Mouse (Mus musculus) hindbrain, embryonic 15.5 days (tissue): Measurements from ENCODE around the gene Vps13d. TPM values are rescaled to one million over a fixed set of nuclear protein-coding genes. Genes with fewer than 3 reads are reported as not detected.

Source experiments
- ATAC-seq: fragments of 200-750 bp; cut with Nextera tagmentation; 2 replicates; pipeline ENCODE4 v1.8.0; 2017; ENCODE audit warnings: low read depth, moderate number of reproducible peaks, moderate TSS enrichment; ENCODE audit not compliant: low FRiP score
- H3K27ac ChIP-seq: fragments of 300-500 bp; sonication (generic); replicated peaks from 2 replicates; pipeline ENCODE4 v1.5.1; 2015; ENCODE audit warnings: mild to moderate bottlenecking, inconsistent platforms
- H3K27me3 ChIP-seq: fragments of 300-500 bp; sonication (generic); 2 replicates; pipeline ENCODE4 v1.6.1; 2015; ENCODE audit warnings: control low read depth, inconsistent platforms
- H3K36me3 ChIP-seq: fragments of 300-500 bp; sonication (generic); 2 replicates; pipeline ENCODE4 v1.6.1; 2015; ENCODE audit warnings: control low read depth, inconsistent platforms
- H3K4me1 ChIP-seq: fragments of 300-500 bp; sonication (generic); replicated peaks from 2 replicates; pipeline ENCODE4 v1.6.1; 2015; ENCODE audit warnings: control low read depth, inconsistent platforms
- H3K4me2 ChIP-seq: fragments of 300-500 bp; sonication (generic); 2 replicates; pipeline ENCODE4 v1.6.1; 2015; ENCODE audit warnings: moderate library complexity, mild to moderate bottlenecking, inconsistent platforms
- H3K4me3 ChIP-seq: fragments of 300-500 bp; sonication (generic); 2 replicates; pipeline ENCODE4 v1.5.1; 2015; ENCODE audit warnings: mild to moderate bottlenecking, inconsistent platforms
- H3K9ac ChIP-seq: fragments of 300-500 bp; sonication (generic); 2 replicates; pipeline ENCODE4 v1.6.1; 2015; ENCODE audit warnings: inconsistent platforms
- H3K9me3 ChIP-seq: fragments of 300-500 bp; sonication (generic); 2 replicates; pipeline ENCODE4 v1.6.1; 2016; ENCODE audit warnings: control low read depth, inconsistent platforms
- WGBS: fragments of 180-500 bp; shearing (Covaris S2); methylation state at CpG from one replicate; pipeline ENCODE4 v1.1.7; 2015; 5-methylcytosine and 5-hydroxymethylcytosine counted together
- polyA plus RNA-seq: library from polyadenylated mRNA; unstranded; fragments of >200 nt; fragmentation: Nextera tagmentation; extraction: Ambion mirVana; gene quantifications from 2 replicates; pipeline ENCODE4 v1.2.1, GENCODE M21; 2015

The Vps13d gene
- polyA plus RNA-seq, 1 experiment from 2014 or later = 10.2 TPM

DNA sequence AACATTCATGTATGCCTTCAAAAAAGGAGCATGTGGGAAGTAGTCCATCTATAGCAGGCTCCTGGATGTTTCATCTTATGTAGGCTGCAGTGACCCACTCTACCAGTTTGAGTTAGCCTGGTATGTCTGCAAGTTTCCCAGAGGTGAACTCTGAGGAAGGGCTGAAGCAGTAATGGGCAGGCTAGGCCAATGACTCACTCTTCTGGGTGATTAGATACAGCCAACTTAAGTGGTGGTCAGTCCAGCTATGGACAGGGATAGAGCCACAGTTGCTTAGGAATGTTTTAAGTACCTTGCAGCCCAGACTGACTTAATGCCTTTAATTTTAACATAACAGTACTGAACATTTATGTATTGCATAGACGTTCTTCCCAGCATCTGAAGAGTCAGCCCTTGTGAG, 192.1 kb downstream of the Vps13d start:
- Histone ChIP-seq H3K27ac (no peak overlapping the region), H3K4me3 (no peak overlapping the region), H3K4me2 (no peak overlapping the region), H3K27me3 (no peaks in the 10 kb centered on the region), H3K9me3 (no peaks in the 10 kb centered on the region), H3K9ac (no peak overlapping the region), H3K36me3 (no peaks in the 10 kb centered on the region), H3K4me1 (peaks cover 19% of the 10 kb centered on the region)
- no peak for ATAC-seq
- 90% methylated on average over 1 of the region's 1 CpGs for WGBS

DNA sequence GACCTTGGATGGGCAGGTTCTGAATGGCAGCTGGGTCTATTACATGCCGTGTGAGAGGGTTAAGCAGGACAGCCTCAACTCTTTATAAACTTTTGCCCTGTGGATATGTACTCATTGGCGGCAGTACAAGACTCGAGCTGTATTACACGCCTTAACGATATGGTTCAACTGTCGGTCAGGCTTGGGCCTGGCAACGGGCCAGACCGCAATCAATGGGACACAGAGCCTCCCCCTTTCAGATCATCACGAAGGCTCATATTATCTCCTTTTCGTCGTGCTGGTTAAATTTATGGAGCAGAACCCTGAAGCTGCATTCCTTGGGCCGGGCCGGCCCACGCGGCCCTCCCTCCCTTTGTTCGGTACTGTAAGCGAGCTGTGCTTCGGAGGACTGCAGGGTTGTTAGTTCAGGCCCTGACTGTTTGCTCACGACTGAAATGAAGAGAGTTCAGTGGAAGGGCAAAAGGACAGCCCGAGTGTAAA, 194.9 kb downstream of the Vps13d start:
- Histone ChIP-seq H3K36me3 (no peaks in the 10 kb centered on the region), H3K9ac (no peak overlapping the region), H3K27me3 (no peaks in the 10 kb centered on the region), H3K9me3 (no peaks in the 10 kb centered on the region), H3K4me1 (peaks cover 20% of the 10 kb centered on the region), H3K4me2 (no peak overlapping the region), H3K27ac (peak overlapping the region; percentile 30; the same call in 1 of the 2 replicates), H3K4me3 (no peak overlapping the region)
- WGBS = 32% methylated on average over 20 of the region's 20 CpGs
- peak; percentile 67; the same call in 1 of the 2 replicates for ATAC-seq

DNA sequence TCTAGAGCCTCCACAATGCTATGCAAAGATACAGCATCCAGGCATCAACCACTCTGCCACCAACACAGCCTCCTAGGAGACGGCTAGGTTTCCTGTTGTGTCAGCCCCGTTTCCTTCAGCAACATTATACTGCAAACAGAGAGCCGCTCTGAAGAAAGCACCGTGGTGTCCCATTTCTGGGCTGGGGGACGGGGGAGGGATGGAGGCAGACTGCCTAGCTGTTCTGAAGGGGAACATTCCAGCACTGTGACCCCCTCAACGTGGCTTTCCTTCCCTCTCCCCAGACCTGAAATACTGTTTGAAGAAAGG, 195.3 kb downstream of the Vps13d start:
- peak; percentile 31 for ATAC-seq
- Histone ChIP-seq H3K4me3 (no peak overlapping the region), H3K9ac (no peak overlapping the region), H3K9me3 (no peaks in the 10 kb centered on the region), H3K27me3 (no peaks in the 10 kb centered on the region), H3K27ac (peak overlapping the region; percentile 30; the same call in 1 of the 2 replicates), H3K36me3 (no peaks in the 10 kb centered on the region), H3K4me2 (no peak overlapping the region), H3K4me1 (peaks cover 20% of the 10 kb centered on the region)
- 45% methylated on average over 6 of the region's 6 CpGs for WGBS

DNA sequence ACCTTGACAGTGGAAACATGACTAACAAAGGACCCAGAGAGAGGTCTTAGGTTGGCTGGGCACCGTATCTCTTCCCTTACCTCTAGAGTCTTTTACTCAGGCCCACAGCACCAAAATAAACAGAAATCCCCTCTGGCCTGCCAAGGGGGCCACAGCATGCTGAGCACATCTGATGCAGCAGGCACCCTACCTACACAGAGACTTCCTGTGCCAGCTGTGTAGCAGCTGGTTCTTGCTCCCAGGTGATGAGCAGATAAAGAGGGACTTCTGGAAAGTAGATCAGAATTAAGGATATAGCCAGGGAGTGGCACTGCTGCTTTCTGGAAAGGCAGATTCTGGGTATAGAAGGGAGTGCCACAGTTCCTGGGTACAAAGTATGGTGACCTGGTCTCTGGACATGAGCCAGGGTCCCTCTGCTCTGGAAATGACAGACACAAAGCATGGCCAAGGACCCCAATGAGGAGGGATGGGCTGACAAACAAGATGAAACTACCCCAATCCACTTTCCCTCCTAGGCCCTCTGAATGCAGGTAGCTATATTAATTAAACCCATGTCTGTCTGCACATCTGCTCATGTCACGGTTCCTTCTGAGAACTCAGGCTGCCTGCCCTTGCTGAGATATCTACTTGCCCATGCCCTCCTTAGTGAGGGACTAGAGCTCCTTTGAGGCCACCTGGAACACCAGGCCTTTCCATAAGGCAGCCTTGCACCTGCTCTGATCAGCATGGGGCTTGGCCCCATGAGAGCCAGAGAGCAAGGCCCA, 195.8 kb downstream of the Vps13d start:
- H3K4me3 ChIP-seq = no peak overlapping the region
- no peaks in the 10 kb centered on the region for H3K9me3 ChIP-seq
- H3K4me2 ChIP-seq = no peak overlapping the region
- no peaks in the 10 kb centered on the region for H3K27me3 ChIP-seq
- H3K36me3 ChIP-seq = no peaks in the 10 kb centered on the region
- H3K9ac ChIP-seq = no peak overlapping the region
- no peak; the same call in 1 of the 2 replicates for ATAC-seq
- H3K27ac ChIP-seq = peak overlapping the region; percentile 30; the same call in 1 of the 2 replicates
- peaks cover 20% of the 10 kb centered on the region for H3K4me1 ChIP-seq
- WGBS = 54% methylated on average over 2 of the region's 2 CpGs

DNA sequence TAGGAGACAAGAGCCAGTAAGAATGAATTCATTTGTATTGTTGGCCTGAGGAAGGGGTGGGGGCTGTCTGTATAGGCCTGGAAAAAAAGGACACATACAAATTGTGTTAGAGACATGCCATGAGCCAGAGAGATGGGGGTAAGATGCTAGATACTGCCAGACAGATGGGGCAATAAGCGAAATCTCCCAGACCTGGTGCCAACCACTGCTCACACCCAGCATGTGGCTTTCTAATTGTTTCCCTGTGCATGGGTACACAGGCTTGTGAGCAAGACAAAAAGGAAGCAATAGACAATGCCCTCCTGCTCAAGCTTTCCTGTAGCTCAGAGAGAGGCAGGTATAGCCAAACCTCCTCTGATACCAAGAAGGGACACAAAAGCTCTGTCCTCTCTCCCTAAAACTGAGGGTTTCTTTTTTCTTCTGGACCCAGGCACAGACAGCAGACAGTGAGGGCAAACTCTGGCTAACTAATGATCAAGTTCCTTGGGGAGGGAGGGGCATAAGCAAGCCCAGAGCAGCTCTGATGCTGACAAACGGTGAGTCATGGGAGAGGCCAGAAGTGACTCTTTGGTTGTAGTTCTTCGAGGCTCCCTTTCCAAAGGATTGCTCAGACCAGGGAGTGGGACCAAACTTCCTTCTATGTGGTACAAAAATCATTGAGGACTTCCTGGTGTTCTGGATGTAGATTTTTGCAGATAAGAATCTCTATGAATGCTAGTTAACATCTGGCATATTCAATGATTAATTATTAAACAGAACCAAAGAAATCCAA, 196.7 kb downstream of the Vps13d start:
- Histone ChIP-seq H3K36me3 (no peaks in the 10 kb centered on the region), H3K9me3 (no peaks in the 10 kb centered on the region), H3K27me3 (no peaks in the 10 kb centered on the region), H3K4me1 (peaks cover 20% of the 10 kb centered on the region), H3K9ac (no peak overlapping the region), H3K4me2 (no peak overlapping the region), H3K27ac (no peak overlapping the region), H3K4me3 (no peak overlapping the region)
- WGBS = 76% methylated on average over 3 of the region's 3 CpGs
- ATAC-seq = no peak

DNA sequence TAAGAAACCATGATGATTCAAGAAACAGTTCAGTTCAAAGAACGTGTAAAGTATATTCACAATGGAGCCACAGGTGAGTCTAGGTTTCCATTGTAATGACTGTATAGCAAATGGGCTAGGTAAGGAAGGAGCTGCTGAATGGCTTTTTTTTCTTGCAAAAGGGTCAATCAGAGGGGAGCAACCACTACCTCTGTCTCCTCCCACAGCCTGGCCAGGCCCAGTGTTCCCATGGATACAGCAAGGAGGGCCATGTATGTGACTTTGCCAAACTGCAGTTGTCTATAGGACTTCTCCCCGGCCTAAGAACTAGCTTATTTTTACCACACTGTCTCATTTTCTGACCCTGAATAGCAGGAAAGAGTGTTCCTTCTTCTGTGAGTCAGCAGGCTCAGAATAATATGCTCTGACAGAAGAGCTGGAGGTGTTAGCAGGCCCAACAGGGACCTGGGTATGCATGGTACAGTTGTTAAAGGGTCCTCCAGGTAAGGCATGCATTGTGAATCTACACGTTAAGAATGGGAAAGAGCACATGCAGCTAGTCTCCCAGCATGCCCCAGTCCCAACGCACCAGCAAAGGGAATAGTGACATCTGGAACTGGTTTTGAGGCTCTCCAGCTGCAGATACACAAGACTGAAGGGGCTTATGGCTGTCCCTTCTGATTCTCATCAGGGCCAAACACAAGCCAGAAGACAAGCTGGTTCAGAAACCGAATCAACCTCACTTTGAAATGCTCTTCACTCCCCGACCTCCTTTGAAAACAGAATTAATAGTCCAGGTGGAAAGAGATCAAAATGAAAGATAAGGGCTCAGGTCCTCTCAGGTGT, 197.6 kb downstream of the Vps13d start:
- WGBS = 76% methylated on average over 6 of the region's 6 CpGs
- no peaks in the 10 kb centered on the region for H3K27me3 ChIP-seq
- H3K4me1 ChIP-seq = peaks cover 20% of the 10 kb centered on the region
- H3K27ac ChIP-seq = no peak overlapping the region
- no peaks in the 10 kb centered on the region for H3K36me3 ChIP-seq
- no peaks in the 10 kb centered on the region for H3K9me3 ChIP-seq
- H3K9ac ChIP-seq = no peak overlapping the region
- no peak overlapping the region for H3K4me2 ChIP-seq
- ATAC-seq = no peak
- no peak overlapping the region for H3K4me3 ChIP-seq

DNA sequence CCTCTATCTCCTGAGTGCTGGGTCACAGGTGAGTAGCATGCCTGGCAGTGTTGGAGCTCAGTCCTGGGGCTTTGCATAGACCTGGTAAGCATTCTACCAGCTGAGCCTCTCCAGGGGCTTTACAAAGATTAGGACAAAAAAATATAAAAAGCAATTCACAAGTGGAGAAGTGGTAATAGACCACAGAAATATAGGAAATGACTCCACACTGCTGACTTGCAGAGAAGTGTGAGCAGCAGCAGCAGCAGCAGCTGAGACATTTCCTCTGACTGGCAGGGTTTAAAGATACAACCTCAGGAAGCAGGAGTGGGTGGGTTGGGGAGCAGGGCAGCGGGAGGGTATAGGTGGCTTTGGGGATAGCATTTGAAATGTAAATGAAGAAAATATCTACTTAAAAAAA, 199.0 kb downstream of the Vps13d start:
- Histone ChIP-seq H3K27ac (no peak overlapping the region), H3K4me1 (peaks cover 20% of the 10 kb centered on the region), H3K36me3 (no peaks in the 10 kb centered on the region), H3K9ac (no peak overlapping the region), H3K4me3 (no peak overlapping the region), H3K4me2 (no peak overlapping the region), H3K27me3 (no peaks in the 10 kb centered on the region), H3K9me3 (no peaks in the 10 kb centered on the region)
- ATAC-seq = no peak
- WGBS = 59% methylated on average over 1 of the region's 1 CpGs

DNA sequence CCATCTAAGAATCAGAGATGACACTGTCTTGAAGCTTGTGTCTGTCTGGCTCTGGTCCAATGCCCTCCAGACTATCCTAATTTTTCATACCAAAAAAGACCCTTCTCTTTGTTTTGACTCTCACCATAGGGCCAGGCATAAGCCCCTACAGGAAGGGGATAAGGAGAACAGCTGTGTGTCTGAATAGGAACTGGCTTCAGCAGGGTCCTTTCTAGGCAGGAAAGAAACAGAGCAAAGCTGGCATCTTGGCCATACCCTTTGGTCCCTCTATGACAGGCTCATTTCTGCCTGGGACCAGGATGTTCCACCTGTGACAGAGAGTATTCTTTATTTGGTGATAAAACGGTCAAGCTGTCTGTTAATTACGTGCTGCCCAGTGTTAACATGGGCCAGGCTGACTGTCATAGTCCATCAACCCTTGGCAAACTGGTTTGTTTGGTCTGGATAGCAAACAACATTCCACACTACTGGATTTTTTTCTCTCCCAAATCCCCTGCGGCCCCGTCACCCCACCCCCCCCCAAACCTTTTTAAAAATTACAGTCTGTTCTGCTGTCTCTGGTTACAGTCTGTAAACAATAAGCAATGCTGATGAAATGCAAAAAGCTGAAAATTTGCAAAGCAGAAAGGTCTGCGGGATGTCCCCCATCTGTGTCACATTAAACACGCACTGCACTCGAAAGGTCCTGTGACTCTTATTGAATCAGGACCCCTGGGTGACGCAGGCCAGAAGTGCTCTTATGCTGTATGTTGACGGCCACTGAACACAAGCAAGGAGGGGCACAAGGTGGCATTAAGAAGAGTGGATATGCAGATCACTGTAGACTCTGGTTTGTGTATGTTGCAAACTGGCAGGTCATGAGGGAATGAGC, 201.5 kb downstream of the Vps13d start:
- no peak overlapping the region for H3K4me2 ChIP-seq
- no peaks in the 10 kb centered on the region for H3K9me3 ChIP-seq
- 69% methylated on average over 9 of the region's 9 CpGs for WGBS
- H3K4me3 ChIP-seq = no peak overlapping the region
- ATAC-seq = no peak
- H3K36me3 ChIP-seq = no peaks in the 10 kb centered on the region
- no peak overlapping the region for H3K9ac ChIP-seq
- no peaks in the 10 kb centered on the region for H3K27me3 ChIP-seq
- H3K4me1 ChIP-seq = 0 out of 2 replicates have a peak, but pooled peaks cover 5% of the 10 kb centered on the region
- no peak overlapping the region for H3K27ac ChIP-seq

DNA sequence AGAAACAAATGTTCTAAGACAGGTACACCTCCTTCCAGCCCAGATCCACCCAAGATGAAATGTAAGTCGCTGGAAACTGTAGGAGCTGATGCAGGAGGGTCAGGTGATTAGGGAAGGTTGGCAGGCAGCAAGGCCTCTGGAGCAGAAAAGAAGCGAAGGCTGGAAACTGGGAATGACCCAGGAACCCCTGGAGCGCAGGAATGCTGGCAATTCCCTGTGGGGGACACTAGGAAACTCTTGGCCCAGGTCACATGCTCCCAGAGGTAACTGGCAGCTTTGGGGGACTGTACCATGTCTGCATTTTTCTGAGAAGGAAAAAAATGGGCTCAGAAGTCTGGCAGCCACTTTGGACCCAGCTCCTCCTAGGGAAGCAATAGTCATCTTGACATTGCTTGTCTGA, 202.4 kb downstream of the Vps13d start:
- no peaks in the 10 kb centered on the region for H3K4me1 ChIP-seq
- no peaks in the 10 kb centered on the region for H3K9me3 ChIP-seq
- ATAC-seq = no peak
- H3K4me3 ChIP-seq = no peak overlapping the region
- H3K4me2 ChIP-seq = no peak overlapping the region
- no peak overlapping the region for H3K27ac ChIP-seq
- no peaks in the 10 kb centered on the region for H3K27me3 ChIP-seq
- 23% methylated on average over 3 of the region's 3 CpGs for WGBS
- no peak overlapping the region for H3K9ac ChIP-seq
- no peaks in the 10 kb centered on the region for H3K36me3 ChIP-seq

DNA sequence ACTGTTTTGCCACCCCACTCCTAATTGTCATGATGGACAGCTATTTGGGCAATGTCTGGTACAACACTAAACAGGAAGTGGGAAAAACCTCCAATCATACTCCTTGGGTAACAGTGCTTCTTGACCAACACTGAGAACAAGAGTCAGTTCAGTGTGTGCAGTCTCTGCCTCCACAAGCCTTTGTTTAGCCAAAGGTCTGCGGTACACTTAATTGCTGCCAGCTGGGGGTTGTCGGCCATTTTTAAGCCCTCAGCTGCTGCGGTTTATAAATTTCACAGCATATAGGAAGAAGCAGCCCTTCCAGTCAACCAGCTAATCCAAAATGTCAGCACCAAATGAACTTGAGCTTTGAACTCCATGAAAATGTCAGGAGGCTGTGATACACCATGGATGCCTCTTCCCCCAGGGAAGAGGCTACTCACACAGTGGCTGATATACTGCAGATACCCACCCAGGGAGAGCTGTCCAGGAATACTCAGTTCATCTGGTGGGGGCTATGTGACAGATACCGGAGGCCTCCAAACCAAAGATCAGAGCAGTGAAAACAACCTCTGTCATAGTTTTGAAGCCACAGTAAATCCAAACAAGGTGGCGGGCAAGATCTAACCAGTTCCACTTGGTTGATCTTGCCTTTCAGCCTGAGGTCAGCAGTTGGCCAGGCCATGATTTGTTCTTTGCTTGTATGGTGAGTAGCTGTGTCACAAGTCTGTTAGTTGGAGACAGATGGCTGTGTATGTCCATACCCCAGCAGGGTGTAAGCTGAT, 206.2 kb downstream of the Vps13d start:
- Histone ChIP-seq H3K36me3 (no peaks in the 10 kb centered on the region), H3K27ac (no peak overlapping the region), H3K9me3 (no peaks in the 10 kb centered on the region), H3K4me1 (no peaks in the 10 kb centered on the region), H3K27me3 (no peaks in the 10 kb centered on the region), H3K9ac (no peak overlapping the region), H3K4me2 (no peak overlapping the region), H3K4me3 (no peak overlapping the region)
- WGBS = 69% methylated on average over 5 of the region's 5 CpGs
- 0 out of 2 replicates have a peak, but pooled peaks have one; percentile 38 for ATAC-seq
